Mouse (Mus musculus): ENCODE results near the gene Lipo2. TPM values are rescaled to one million over a fixed set of nuclear protein-coding genes. Genes with fewer than 3 reads are reported as not detected.
"Not testable (repeated sequence)": the region's sequence is repeated elsewhere in the genome, so short reads cannot be mapped to it uniquely, and the experiment has no call there.

The Lipo2 gene
- 0.24 TPM in 1 of 2 replicates, not detected in the other for total RNA-seq (2021)
- long read RNA-seq: 0 reads

- DNase-seq: not testable (repeated sequence)
These were observed at the start of gene Lipo2 for GRCm38 (mm10) chr19:33751259-33751658. Lipo2 (minus strand) TSS chr19:33751359.

- not testable (repeated sequence) for DNase-seq
These were observed 36.2 kb upstream of the Lipo2 start, which contains the start of gene Lipo1 for GRCm38 (mm10) chr19:33787359-33787758. Lipo1 (minus strand) TSS chr19:33787459.

GRCm38 (mm10) chr19:33786576-33787277, 35.6 kb upstream of the Lipo2 start:
- no peak for DNase-seq

GRCm38 (mm10) chr19:33761287-33762086, 10.3 kb upstream of the Lipo2 start, which contains the start of gene Lipo3:
Lipo3 (minus strand) TSS chr19:33761951.
- DNase-seq: peak; percentile 30

Other genes starting within 250 kb of the Lipo2 start
- 0.18 and 0.38 TPM in 2 replicates for gene Lipo4, start 233.6 kb downstream of the Lipo2 start, total RNA-seq (2021)
- not detected in 2 replicates for gene Gm8978, start 126.1 kb downstream of the Lipo2 start, total RNA-seq (2021)
- gene Lipo3, start 10.6 kb upstream of the Lipo2 start, total RNA-seq (2021): 12.2 and 12.6 TPM in 2 replicates
- gene Lipo1, start 36.1 kb upstream of the Lipo2 start, total RNA-seq (2021): not detected in 2 replicates
- gene Lipf, start 209.8 kb upstream of the Lipo2 start, total RNA-seq (2021): not detected in 2 replicates